Mouse (Mus musculus) G1E-ER4 (cell line): ENCODE measurements around the gene Epb41l2. TPM values are rescaled to one million over a fixed set of nuclear protein-coding genes. Genes with fewer than 3 reads are reported as not detected.

Source experiments
- GATA1 ChIP-seq: IDR thresholded peaks from one replicate; pipeline ENCODE4 v1.8.0; 2012; ENCODE audit warnings: low read length, inconsistent platforms
- polyA plus RNA-seq: library from polyadenylated mRNA; stranded (reverse); fragments of >175 nt; gene quantifications from 2 replicates; pipeline ENCODE4 v1.2.3, GENCODE M21; 2012

Epb41l2 gene
- polyA plus RNA-seq, 1 experiment, result not detected

GRCm38 (mm10) chr10:25457996-25458395 lies 98.4 kb downstream of the Epb41l2 start:
- TF ChIP-seq GATA1, result no peak

GRCm38 (mm10) chr10:25461832-25462231 lies 102.2 kb downstream of the Epb41l2 start:
- no peak for TF ChIP-seq GATA1

GRCm38 (mm10) chr10:25462669-25463068 lies 103.1 kb downstream of the Epb41l2 start:
- TF ChIP-seq GATA1, result no peak

GRCm38 (mm10) chr10:25466493-25466892 lies 106.9 kb downstream of the Epb41l2 start:
- TF ChIP-seq GATA1, result no peak

GRCm38 (mm10) chr10:25471944-25472343 lies 112.3 kb downstream of the Epb41l2 start:
- no peak for TF ChIP-seq GATA1

GRCm38 (mm10) chr10:25479716-25480115 lies 120.1 kb downstream of the Epb41l2 start:
- no peak for TF ChIP-seq GATA1

GRCm38 (mm10) chr10:25482791-25483190 lies 123.2 kb downstream of the Epb41l2 start:
- no peak for TF ChIP-seq GATA1

- TF ChIP-seq GATA1, result no peak
These were observed 128.9 kb downstream of the Epb41l2 start for GRCm38 (mm10) chr10:25488456-25488855.

GRCm38 (mm10) chr10:25499323-25500071 lies 139.9 kb downstream of the Epb41l2 start:
- TF ChIP-seq GATA1, result no peak

GRCm38 (mm10) chr10:25503250-25503649 lies 143.7 kb downstream of the Epb41l2 start:
- no peak for TF ChIP-seq GATA1

- TF ChIP-seq GATA1, result no peak
These were observed 154.2 kb downstream of the Epb41l2 start for GRCm38 (mm10) chr10:25513821-25514220.

- TF ChIP-seq GATA1, result no peak
These were observed 160.4 kb downstream of the Epb41l2 start for GRCm38 (mm10) chr10:25519954-25520353.

- TF ChIP-seq GATA1, result no peak
These were observed 160.8 kb downstream of the Epb41l2 start for GRCm38 (mm10) chr10:25520428-25520827.

GRCm38 (mm10) chr10:25523727-25524126 lies 164.1 kb downstream of the Epb41l2 start:
- no peak for TF ChIP-seq GATA1

GRCm38 (mm10) chr10:25526156-25526555 lies 166.6 kb downstream of the Epb41l2 start:
- TF ChIP-seq GATA1, result no peak

GRCm38 (mm10) chr10:25526622-25527021 lies 167.0 kb downstream of the Epb41l2 start:
- no peak for TF ChIP-seq GATA1

- TF ChIP-seq GATA1, result no peak
These were observed 167.5 kb downstream of the Epb41l2 start for GRCm38 (mm10) chr10:25527126-25527525.
